Mouse (Mus musculus) E14TG2a.4 (cell line): Measurements from ENCODE around the gene Snap47.

Source experiments
- CTCF ChIP-seq: conservative IDR thresholded peaks from 2 replicates; pipeline ENCODE4 v1.5.1; 2014; ENCODE audit warnings: low read length
- NANOG ChIP-seq: IDR thresholded peaks from 2 replicates; pipeline ENCODE4 v1.6.1; 2014; ENCODE audit warnings: borderline replicate concordance, low read length, mixed read lengths

DNA sequence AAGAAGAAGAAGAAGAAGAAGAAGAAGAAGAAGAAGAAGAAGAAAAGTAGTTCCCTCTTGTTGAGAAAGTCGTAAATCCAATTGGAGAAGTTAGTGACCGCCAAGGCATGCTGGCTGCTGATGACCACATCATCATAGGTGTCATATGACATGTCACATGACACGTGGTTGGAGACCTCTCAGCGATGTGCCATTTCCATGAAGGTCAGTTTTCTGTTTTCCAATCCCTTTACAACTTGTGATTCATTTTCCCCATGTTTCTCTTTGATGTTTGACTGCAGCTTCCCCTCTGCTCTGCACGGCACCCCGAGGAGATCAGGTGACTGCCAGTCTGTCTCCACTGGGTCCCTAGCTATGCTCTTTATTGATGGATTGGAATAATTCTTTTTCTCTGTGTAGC, 58.7 kb downstream of the Snap47 start:
- TF ChIP-seq CTCF = no peak
- no peak for TF ChIP-seq NANOG
